Mouse (Mus musculus) forelimb bud, embryonic 11.5 days (tissue): ENCODE measurements around the gene Snapc2.

Experiments used
- DNase-seq: peaks from one replicate; pipeline ENCODE4 v3.0.0-alpha.2; 2012; ENCODE audit warnings: low read depth, low spot score

The Snapc2 gene

DNA sequence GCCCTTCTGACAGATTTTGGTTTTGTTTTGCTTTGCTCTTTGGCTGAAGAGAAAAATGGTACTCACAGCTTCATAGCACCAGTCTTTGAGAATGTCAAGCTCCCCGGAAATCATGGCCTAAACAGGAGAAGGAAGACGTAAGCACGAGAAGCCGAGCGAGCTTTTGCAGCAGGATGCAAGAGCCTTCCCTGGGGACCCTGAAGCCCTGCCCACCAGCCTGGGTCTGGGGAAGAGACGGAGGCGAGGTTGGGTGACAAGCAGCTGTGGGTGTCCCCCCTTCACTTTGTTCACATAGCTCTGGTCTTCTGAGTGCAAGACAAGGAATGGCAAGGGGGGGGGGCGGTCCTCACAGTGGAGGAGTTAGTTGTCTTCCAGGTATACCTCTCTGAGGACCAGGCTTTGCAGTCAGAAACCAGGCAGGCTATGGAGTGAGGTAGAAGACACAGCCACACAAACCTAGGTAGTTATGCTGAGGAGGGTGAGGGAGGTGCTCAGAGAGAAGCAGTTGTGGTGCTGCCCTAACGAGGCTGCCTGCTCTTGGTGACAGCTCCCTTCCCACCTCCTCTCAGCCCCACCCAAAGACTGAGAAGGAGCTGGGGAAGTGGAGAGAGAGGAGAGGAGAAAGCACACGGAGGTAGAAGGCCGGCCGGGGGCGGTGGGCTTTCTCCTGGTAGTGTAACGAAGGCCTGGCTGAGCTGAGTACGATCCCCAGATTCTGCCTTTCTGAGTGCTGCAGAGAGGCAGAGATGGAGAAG lies 12.5 kb downstream of the Snapc2 start:
- DNase-seq: no peak

DNA sequence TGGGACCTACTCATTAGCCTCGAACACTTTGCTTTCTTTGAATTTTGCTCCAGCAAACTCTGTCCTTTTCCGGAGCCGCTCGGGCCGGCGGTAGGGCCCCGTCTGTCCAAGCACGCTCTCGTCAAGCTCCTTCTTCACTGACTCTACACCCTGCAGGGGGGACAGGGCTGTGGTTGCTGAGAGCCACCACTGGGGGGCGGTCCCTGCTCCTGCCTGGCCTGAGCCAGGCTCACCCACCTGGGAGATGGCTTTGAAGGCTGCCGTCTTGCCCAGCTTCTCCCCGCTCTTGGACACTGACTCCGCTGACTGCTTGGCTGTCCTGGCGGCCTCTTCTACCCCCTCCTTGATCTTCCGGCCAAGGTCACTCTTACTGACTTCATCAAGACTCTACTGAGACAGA lies 14.7 kb downstream of the Snapc2 start:
- DNase-seq: no peak

DNA sequence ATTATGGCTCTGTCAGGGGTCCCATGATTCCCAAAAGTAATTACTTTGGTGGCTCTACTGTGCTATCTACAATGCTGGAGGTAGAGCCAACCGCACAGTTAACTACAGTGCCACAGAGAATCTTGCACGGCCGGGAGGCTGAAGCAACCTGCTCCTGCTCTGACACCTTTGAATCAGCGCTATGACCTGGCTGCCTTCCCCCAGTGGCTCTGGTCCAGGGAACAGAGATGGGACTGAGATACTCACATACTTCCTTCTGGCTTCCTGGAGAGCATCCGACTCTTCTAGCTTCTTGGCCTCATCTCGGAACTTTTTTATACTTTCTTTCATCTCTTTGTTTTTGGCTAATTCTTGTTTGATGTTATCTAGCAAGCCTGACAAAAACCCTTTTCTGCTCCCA lies 16.7 kb downstream of the Snapc2 start:
- no peak for DNase-seq

DNA sequence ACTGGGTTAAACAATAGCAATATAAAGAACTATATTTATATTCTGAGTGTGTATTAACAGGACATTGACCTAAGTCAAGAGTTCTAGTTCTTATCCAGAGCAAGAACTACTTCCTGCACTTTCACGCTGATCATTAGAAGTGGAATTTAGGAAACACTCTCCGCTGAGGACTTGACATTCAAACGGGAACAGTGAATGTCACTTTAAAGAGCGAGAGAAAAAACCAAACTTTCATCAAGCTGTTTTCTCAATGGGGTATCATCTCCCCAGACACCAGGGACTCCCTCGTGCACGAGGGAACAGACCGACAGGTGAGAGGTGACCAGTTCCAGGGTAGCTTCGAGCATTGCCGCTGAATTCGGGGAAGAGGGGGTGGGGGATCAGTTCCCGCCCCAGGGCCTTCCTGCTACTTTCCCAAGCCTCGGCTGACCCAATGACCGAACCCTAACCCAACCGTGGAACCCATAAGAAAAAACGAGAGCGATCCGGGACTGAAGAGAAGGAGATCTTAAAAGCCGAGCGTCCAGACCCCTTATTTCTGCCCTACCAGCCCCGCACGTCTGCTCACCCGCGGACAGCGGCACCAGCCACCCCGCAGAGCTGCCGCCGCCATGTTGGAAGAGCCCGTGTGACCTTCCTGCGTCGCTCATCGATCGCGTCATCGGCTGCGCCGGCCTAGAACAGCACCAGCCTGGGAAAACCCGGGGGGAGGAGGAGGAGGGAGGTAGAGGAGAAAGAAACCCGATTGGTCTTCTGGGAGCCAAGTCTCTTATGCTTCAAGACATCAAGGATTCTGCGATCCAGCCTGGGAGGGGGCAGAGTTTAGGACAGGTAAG lies 22.6 kb downstream of the Snapc2 start, which contains the start of gene Timm44:
Timm44 (minus strand) TSS at position 639 of the 836 bp plus-strand sequence.
- peak; percentile 96 for DNase-seq

DNA sequence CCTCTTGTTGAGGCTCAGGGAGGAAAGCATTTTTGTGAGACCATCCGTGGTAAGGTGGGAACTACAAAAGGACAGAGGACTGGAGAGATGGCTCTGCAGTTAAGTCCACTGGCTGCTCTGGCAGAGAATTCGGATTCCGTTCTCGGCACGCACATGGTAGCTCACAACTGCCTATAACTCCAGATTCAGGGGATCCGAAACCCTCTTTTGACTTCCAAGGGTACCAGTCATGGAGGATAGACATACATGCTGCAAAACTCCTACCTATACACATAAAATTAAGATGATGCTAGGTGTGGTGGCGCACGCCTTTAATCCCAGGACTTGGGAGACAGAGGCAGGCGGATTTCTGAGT lies 23.2 kb downstream of the Snapc2 start:
- DNase-seq: no peak

DNA sequence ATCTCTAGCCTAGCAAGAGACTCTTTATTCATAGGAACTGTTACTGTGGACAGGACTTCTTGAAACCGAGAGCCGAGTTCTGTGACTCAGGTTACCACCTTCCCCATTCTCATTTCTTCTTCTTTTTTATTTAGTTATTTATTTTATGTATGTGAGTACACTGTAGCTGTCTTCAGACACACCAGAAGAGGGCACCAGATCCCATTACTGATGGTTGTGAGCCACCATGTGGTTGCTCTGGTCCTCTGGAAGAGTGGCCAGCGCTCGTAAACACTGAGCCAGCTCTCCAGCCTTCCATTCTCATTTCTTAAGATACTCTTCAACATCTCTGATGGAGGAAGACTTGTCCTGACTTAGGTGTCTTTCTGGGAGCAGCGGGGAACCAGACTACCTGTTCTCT lies 39.9 kb downstream of the Snapc2 start:
- no peak for DNase-seq

DNA sequence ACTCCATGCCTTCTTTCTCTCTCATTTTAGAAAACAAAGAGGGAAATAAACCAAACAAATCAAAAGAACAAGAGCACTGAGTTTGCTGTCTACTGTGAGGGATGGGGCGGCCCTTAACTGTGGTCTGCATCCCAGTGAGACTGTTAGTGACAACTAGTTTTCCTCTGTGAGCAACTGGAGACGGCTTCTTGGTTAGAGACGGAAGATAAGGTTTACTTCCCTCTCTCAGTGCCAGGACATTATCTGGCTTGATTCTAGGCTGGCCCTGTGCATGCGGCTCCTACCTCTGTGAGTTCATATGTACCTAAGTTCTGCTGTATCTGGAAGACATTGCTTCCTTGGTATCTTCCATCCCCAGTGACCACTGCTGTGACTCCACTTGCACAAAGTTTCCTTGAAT lies 44.9 kb downstream of the Snapc2 start:
- no peak for DNase-seq

DNA sequence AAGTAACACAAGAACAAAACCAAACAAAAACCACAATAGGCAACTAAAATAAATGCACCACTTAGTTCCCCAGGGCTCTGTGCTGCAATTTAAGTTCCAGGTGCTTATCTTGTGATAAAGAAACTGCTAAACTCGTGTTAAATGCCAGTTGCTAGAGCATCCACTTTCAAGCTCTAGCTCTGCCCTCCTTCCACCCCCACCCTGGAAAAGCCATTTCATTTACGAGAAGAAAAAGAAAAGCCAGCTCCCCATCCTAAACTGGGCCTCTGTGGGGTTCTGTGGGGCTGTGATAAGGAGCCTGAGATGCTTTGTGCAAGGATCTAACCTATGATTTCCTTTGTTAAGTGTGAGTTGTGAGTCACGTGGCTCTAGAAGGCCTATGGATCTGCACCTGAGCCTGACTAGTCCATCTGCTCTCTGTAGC lies 51.3 kb downstream of the Snapc2 start:
- DNase-seq: no peak
